Comparison of ENCODE assay signal across 7 mouse cellular contexts in the genomic region with DNA sequence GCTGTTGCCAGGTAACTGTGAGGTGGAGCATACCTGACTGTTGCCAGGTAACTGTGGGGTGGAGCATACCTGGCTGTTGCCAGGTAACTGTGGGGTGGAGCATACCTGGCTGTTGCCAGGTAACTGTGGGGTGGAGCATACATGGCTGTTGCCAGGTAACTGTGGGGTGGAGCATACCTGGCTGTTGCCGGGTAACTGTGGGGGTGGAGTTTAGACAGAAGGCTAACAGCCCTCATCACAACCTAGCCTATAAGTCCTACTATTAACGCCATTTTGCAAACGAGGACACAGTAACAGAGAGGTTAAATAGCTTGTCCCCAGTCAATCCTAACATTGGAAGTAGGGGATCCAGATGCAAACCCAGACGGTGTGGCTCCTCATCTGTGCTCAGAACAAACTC.
DNase-seq lines count a peak whose midpoint lies in the region; ATAC-seq and TF ChIP-seq lines count a peak whose summit lies in the region.
"Not testable (repeated sequence)": the region's sequence is repeated elsewhere in the genome, so short reads cannot be mapped to it uniquely, and the experiment has no call there.

No protein-coding gene starts in this region.

- not testable (repeated sequence) for H3K9ac ChIP-seq in CH12.LX (ENCODE audit: insufficient read depth, low read depth); lung, embryonic 14.5 days; lung, postnatal 0 days (replicated peaks; ENCODE audit: low read depth); stomach, postnatal 0 days (ENCODE audit: low read length)

- not testable (repeated sequence) for TF ChIP-seq EP300 in CH12.LX (IDR thresholded peaks at IDR 0.05; ENCODE audit: low read length); lung, postnatal 0 days (IDR thresholded peaks at IDR 0.05); stomach, postnatal 0 days (optimal IDR thresholded peaks at IDR 0.05)

- not testable (repeated sequence) for H3K27me3 ChIP-seq in CH12.LX (replicated peaks); lung, embryonic 14.5 days (ENCODE audit: insufficient read depth, low read length); lung, postnatal 0 days (replicated peaks; ENCODE audit: insufficient read depth, low read length); spleen, adult 2 months (ENCODE audit: control insufficient read depth, insufficient read depth, low read length); stomach, postnatal 0 days (ENCODE audit: control insufficient read depth, insufficient read depth, low read length)

- not testable (repeated sequence) for TF ChIP-seq POLR2A in CH12.LX (IDR thresholded peaks at IDR 0.05; ENCODE audit: low read depth, low read length); spleen, adult 2 months (IDR thresholded peaks at IDR 0.05; ENCODE audit: low read depth, low read length)

- in situ Hi-C loops in CH12.LX (cut with MboI; ENCODE audit: low pct_ligation_motif_present, low pct_unique_long_range_greater_than_20kb, low sequenced_read_pairs) = not testable (repeated sequence)

- peak overlapping the region; percentile 60 for H3K27ac ChIP-seq in CH12.LX (ENCODE audit: insufficient read depth, low read depth)
- not testable (repeated sequence) for H3K27ac ChIP-seq in lung, embryonic 14.5 days (ENCODE audit: low read depth); stomach, postnatal 0 days (replicated peaks)
- 0 out of 2 replicates have a peak overlapping the region, but pooled peaks have one; percentile 32 for H3K27ac ChIP-seq in lung, postnatal 0 days (ENCODE audit: low read length)
- peak overlapping the region; percentile 86 for H3K27ac ChIP-seq in spleen, adult 2 months (ENCODE audit: insufficient read depth, low read length)

- not testable (repeated sequence) for DNase-seq in CH12.LX (ENCODE audit: extremely low read depth); lung, embryonic 14.5 days; spleen, adult 2 months (ENCODE audit: low read depth in 1 of 2, low spot score in 2 of 2)
- DNase-seq in R1 (ENCODE audit: low read depth, low spot score) (peak; percentile 80), ZHBTc4 (ENCODE audit: low read depth, low spot score) (peak; percentile 31)
- peak; percentile 35 for DNase-seq in lung, postnatal 0 days (ENCODE audit: low spot score)
- DNase-seq in stomach, postnatal 0 days (ENCODE audit: low spot score) = peak; percentile 41

- peak overlapping the region in 1 of 3 experiments; percentile 21 for H3K4me3 ChIP-seq in CH12.LX (replicated peaks in 1 of 3; ENCODE audit: low read depth in 2 of 3, low read length in 2 of 3, poor library complexity in 1 of 3)
- not testable (repeated sequence) for H3K4me3 ChIP-seq in lung, embryonic 14.5 days (ENCODE audit: low read depth, low read length); lung, postnatal 0 days (ENCODE audit: low read depth, low read length); spleen, adult 2 months (ENCODE audit: extremely low read depth, insufficient read depth, insufficient read length); stomach, postnatal 0 days (ENCODE audit: low read depth, low read length)

- peaks cover 0 to 22% of the 10 kb centered on the region in 2 experiments for H3K36me3 ChIP-seq in CH12.LX (replicated peaks in 1 of 2; ENCODE audit: control insufficient read depth in 1 of 2, insufficient read depth in 1 of 2, low read length in 1 of 2)
- not testable (repeated sequence) for H3K36me3 ChIP-seq in lung, embryonic 14.5 days (ENCODE audit: insufficient read depth); lung, postnatal 0 days (ENCODE audit: insufficient read depth, low read length); spleen, adult 2 months (ENCODE audit: control insufficient read depth, insufficient read depth, low read length); stomach, postnatal 0 days (ENCODE audit: control insufficient read depth, insufficient read depth, low read length)

- WGBS in lung, embryonic 14.5 days = 43% methylated on average over 4 of the region's 4 CpGs
- WGBS in lung, postnatal 0 days = 45% methylated on average over 4 of the region's 4 CpGs
- 78% methylated on average over 4 of the region's 4 CpGs for WGBS in spleen, adult 2 months
- WGBS in stomach, postnatal 0 days = 34% methylated on average over 4 of the region's 4 CpGs

- dilution Hi-C loops in CH12.LX (cut with MboI; ENCODE audit: extremely low pct_ligation_motif_present, extremely low pct_unique_long_range_greater_than_20kb, low sequenced_read_pairs) = not testable (repeated sequence)

- H3K4me2 ChIP-seq in CH12.LX (ENCODE audit: insufficient read depth, low read depth, poor library complexity, severe bottlenecking) = 0 out of 2 replicates have a peak overlapping the region, but pooled peaks have one; percentile 33
- H3K4me2 ChIP-seq in lung, embryonic 14.5 days; lung, postnatal 0 days (replicated peaks; ENCODE audit: low read depth, low read length); stomach, postnatal 0 days (replicated peaks; ENCODE audit: low read depth): not testable (repeated sequence)

- TF ChIP-seq RAD21 in CH12.LX (IDR thresholded peaks at IDR 0.05; ENCODE audit: low read depth, low read length) = not testable (repeated sequence)

- not testable (repeated sequence) for TF ChIP-seq CTCF in CH12.LX (conservative IDR thresholded peaks at IDR 0.05 in 1 of 2, IDR thresholded peaks at IDR 0.05 in 1 of 2; ENCODE audit: low read depth in 2 of 2, low read length in 2 of 2); lung, embryonic 14.5 days (IDR thresholded peaks at IDR 0.05; ENCODE audit: low read depth); lung, postnatal 0 days (IDR thresholded peaks at IDR 0.05); spleen, adult 2 months (IDR thresholded peaks at IDR 0.05; ENCODE audit: extremely low read depth, insufficient read depth, insufficient read length, insufficient replicate concordance); stomach, postnatal 0 days (IDR thresholded peaks at IDR 0.05; ENCODE audit: low read depth)

- H3K9me3 ChIP-seq in CH12.LX (replicated peaks; ENCODE audit: low read length); lung, embryonic 14.5 days (ENCODE audit: low read depth, low read length); lung, postnatal 0 days (ENCODE audit: low read length); stomach, postnatal 0 days (ENCODE audit: control insufficient read depth, low read length): not testable (repeated sequence)

- 0 out of 2 replicates have a peak, but pooled peaks have one; percentile 4 for ATAC-seq in lung, embryonic 14.5 days (ENCODE audit: insufficient read depth)
- not testable (repeated sequence) for ATAC-seq in lung, postnatal 0 days; stomach, postnatal 0 days (ENCODE audit: low FRiP score, low TSS enrichment)

- H3K79me2 ChIP-seq in CH12.LX (replicated peaks; ENCODE audit: control insufficient read depth, extremely low read depth, insufficient read depth, poor library complexity, severe bottlenecking) = not testable (repeated sequence)

- peaks cover 24 to 72% of the 10 kb centered on the region in 2 experiments for H3K4me1 ChIP-seq in CH12.LX (ENCODE audit: control insufficient read depth in 1 of 2, insufficient read depth in 2 of 2)
- H3K4me1 ChIP-seq in lung, embryonic 14.5 days (ENCODE audit: insufficient read depth); lung, postnatal 0 days (ENCODE audit: insufficient read depth, low read depth, low read length); stomach, postnatal 0 days (replicated peaks; ENCODE audit: control insufficient read depth, insufficient read depth): not testable (repeated sequence)
- peaks cover 25% of the 10 kb centered on the region; the same call in 1 of the 2 replicates for H3K4me1 ChIP-seq in spleen, adult 2 months (ENCODE audit: control insufficient read depth, insufficient read depth, insufficient read length)
